In genomic region chr14:12208554-12208953, GRCm38 (mm10) we compare ENCODE assay signal across 8 mouse cellular contexts.
DNase-seq lines count a peak whose midpoint lies in the region; ATAC-seq lines count a peak whose summit lies in the region.

No protein-coding gene starts in this region.

- 91% methylated on average over 2 of the region's 2 CpGs for WGBS in midbrain, embryonic 11.5 days
- 100% methylated on average over 2 of the region's 2 CpGs for WGBS in midbrain, embryonic 13.5 days

- ATAC-seq in midbrain, embryonic 11.5 days (ENCODE audit: low FRiP score), result no peak
- ATAC-seq in midbrain, embryonic 13.5 days, result no peak

- H3K4me3 ChIP-seq in midbrain, embryonic 11.5 days (ENCODE audit: low read depth, low read length), result no peak overlapping the region
- H3K4me3 ChIP-seq in midbrain, embryonic 13.5 days (replicated peaks), result no peak overlapping the region

- no peak overlapping the region for H3K4me2 ChIP-seq in midbrain, embryonic 11.5 days
- H3K4me2 ChIP-seq in midbrain, embryonic 13.5 days (replicated peaks), result no peak overlapping the region

- no peaks in the 10 kb centered on the region for H3K4me1 ChIP-seq in midbrain, embryonic 11.5 days (ENCODE audit: control insufficient read depth, insufficient read depth, low read length)
- 0 out of 2 replicates have a peak, but pooled peaks cover 3% of the 10 kb centered on the region for H3K4me1 ChIP-seq in midbrain, embryonic 13.5 days (replicated peaks)

- H3K36me3 ChIP-seq in midbrain, embryonic 11.5 days (ENCODE audit: control insufficient read depth, insufficient read depth, low read length), result 0 out of 2 replicates have a peak, but pooled peaks cover 2% of the 10 kb centered on the region
- H3K36me3 ChIP-seq in midbrain, embryonic 13.5 days, result peaks cover 29% of the 10 kb centered on the region

- no peak overlapping the region for H3K27ac ChIP-seq in midbrain, embryonic 11.5 days (ENCODE audit: low read depth, low read length)
- no peak overlapping the region for H3K27ac ChIP-seq in midbrain, embryonic 13.5 days

- no peaks in the 10 kb centered on the region for H3K9me3 ChIP-seq in midbrain, embryonic 11.5 days (ENCODE audit: control insufficient read depth, low read length)
- H3K9me3 ChIP-seq in midbrain, embryonic 13.5 days, result no peaks in the 10 kb centered on the region

- H3K27me3 ChIP-seq in midbrain, embryonic 11.5 days (ENCODE audit: control insufficient read depth, insufficient read depth, low read length), result no peaks in the 10 kb centered on the region
- H3K27me3 ChIP-seq in midbrain, embryonic 13.5 days, result no peaks in the 10 kb centered on the region

- no peak overlapping the region for H3K9ac ChIP-seq in midbrain, embryonic 11.5 days (ENCODE audit: low read length)
- H3K9ac ChIP-seq in midbrain, embryonic 13.5 days (replicated peaks), result no peak overlapping the region

- DNase-seq in cerebellum, adult 9-11 months, result peak; percentile 7
- no peak for DNase-seq in cerebellum, adult 8-10 months
- DNase-seq in midbrain, embryonic 11.5 days (ENCODE audit: low spot score, missing footprints), result peak; percentile 85
- peak; percentile 5 for DNase-seq in adrenal gland, adult 8-10 months
- DNase-seq in kidney, postnatal 14 days, result peak; percentile 46
- DNase-seq in natural killer cell, adult 2 months (ENCODE audit: low spot score in 2 of 2), result no peak
- no peak for DNase-seq in spleen, postnatal 4 days (ENCODE audit: low spot score in 2 of 2)

Comparison
In these comparisons a context has a peak if more than half of its experiments do, and no peak if none do; other contexts are left out.
1. DNase-seq: peak in cerebellum, adult 9-11 months (single experiment), midbrain, embryonic 11.5 days (single experiment), adrenal gland, adult 8-10 months (single experiment) and kidney, postnatal 14 days (single experiment); none in cerebellum, adult 8-10 months (single experiment), natural killer cell, adult 2 months (0 of 2) and spleen, postnatal 4 days (0 of 2).